Mouse (Mus musculus): ENCODE measurements around the gene Atp2b2. TPM values are rescaled to one million over a fixed set of nuclear protein-coding genes. Genes with fewer than 3 reads are reported as not detected.

The Atp2b2 gene
- total and polyA plus RNA-seq, 3 experiments = 0.04 TPM; not detected in 2

GRCm38 (mm10) chr6:113970900-113971299 is 71.5 kb downstream of the Atp2b2 start:
- Histone ChIP-seq H3K9me3 (replicated peaks; ENCODE audit: insufficient read depth, low read length) (no peaks in the 10 kb centered on the region), H3K79me2 (ENCODE audit: control insufficient read depth, insufficient read depth, low read length, poor library complexity) (no peaks in the 10 kb centered on the region), H3K27ac (ENCODE audit: control insufficient read depth, low read depth, low read length) (no peak overlapping the region), H3K9ac (ENCODE audit: control insufficient read depth, low read depth, low read length, poor library complexity, severe bottlenecking) (no peak overlapping the region), H3K4me1 (ENCODE audit: control insufficient read depth in 1 of 2, insufficient read depth in 2 of 2, low read length in 2 of 2) (no peaks in the 10 kb centered on the region), H3K27me3 (ENCODE audit: control insufficient read depth in 1 of 2, insufficient read depth in 2 of 2, low read length in 2 of 2) (no peaks in the 10 kb centered on the region), H3K4me3 (ENCODE audit: control insufficient read depth in 1 of 2, insufficient read depth in 1 of 2, low read depth in 2 of 2, low read length in 2 of 2) (no peak overlapping the region), H3K36me3 (ENCODE audit: control insufficient read depth in 1 of 2, insufficient read depth in 2 of 2, low read length in 2 of 2) (no peaks in the 10 kb centered on the region)
- TF ChIP-seq JUND (IDR thresholded peaks at IDR 0.05; ENCODE audit: low read depth, low read length) = no peak
- no peak for TF ChIP-seq MYB (IDR thresholded peaks at IDR 0.05; ENCODE audit: low read depth, low read length)
- no peak for DNase-seq (ENCODE audit: low read depth, low spot score)

- Histone ChIP-seq H3K9ac (ENCODE audit: control insufficient read depth, low read depth, low read length, poor library complexity, severe bottlenecking) (no peak overlapping the region), H3K27me3 (ENCODE audit: control insufficient read depth in 1 of 2, insufficient read depth in 2 of 2, low read length in 2 of 2) (no peaks in the 10 kb centered on the region), H3K4me3 (ENCODE audit: control insufficient read depth in 1 of 2, insufficient read depth in 1 of 2, low read depth in 2 of 2, low read length in 2 of 2) (no peak overlapping the region), H3K79me2 (ENCODE audit: control insufficient read depth, insufficient read depth, low read length, poor library complexity) (no peaks in the 10 kb centered on the region), H3K36me3 (ENCODE audit: control insufficient read depth in 1 of 2, insufficient read depth in 2 of 2, low read length in 2 of 2) (no peaks in the 10 kb centered on the region), H3K9me3 (replicated peaks; ENCODE audit: insufficient read depth, low read length) (no peaks in the 10 kb centered on the region), H3K27ac (ENCODE audit: control insufficient read depth, low read depth, low read length) (no peak overlapping the region), H3K4me1 (ENCODE audit: control insufficient read depth in 1 of 2, insufficient read depth in 2 of 2, low read length in 2 of 2) (no peaks in the 10 kb centered on the region)
- TF ChIP-seq POLR2AphosphoS5 (IDR thresholded peaks at IDR 0.05; ENCODE audit: borderline replicate concordance, low read depth, low read length) = no peak
- TF ChIP-seq SMC3 (IDR thresholded peaks at IDR 0.05; ENCODE audit: low read depth, low read length) = no peak
- TF ChIP-seq CHD1 (IDR thresholded peaks at IDR 0.05; ENCODE audit: low read depth, low read length) = no peak
- no peak for TF ChIP-seq ZC3H11A (IDR thresholded peaks at IDR 0.05; ENCODE audit: low read depth, low read length)
- no peak for TF ChIP-seq MAX (IDR thresholded peaks at IDR 0.05; ENCODE audit: low read length)
- TF ChIP-seq POLR2A (IDR thresholded peaks at IDR 0.05; ENCODE audit: control insufficient read depth in 1 of 2, insufficient read depth in 1 of 2, low read depth in 1 of 2, low read length in 2 of 2, poor library complexity in 1 of 2) = no peak
- no peak for TF ChIP-seq MYC (IDR thresholded peaks at IDR 0.05; ENCODE audit: low read depth, low read length)
- no peak for TF ChIP-seq NELFE (IDR thresholded peaks at IDR 0.05; ENCODE audit: low read depth, low read length)
- TF ChIP-seq MXI1 (IDR thresholded peaks at IDR 0.05; ENCODE audit: low read depth, low read length) = no peak
- TF ChIP-seq KAT2A (conservative IDR thresholded peaks at IDR 0.05; ENCODE audit: low read depth, low read length) = no peak
- no peak for TF ChIP-seq CHD2 (IDR thresholded peaks at IDR 0.05; ENCODE audit: low read length)
- TF ChIP-seq GATA1 (IDR thresholded peaks at IDR 0.05; ENCODE audit: low read depth, low read length) = no peak
- no peak for TF ChIP-seq UBTF (IDR thresholded peaks at IDR 0.05; ENCODE audit: borderline replicate concordance, insufficient read depth, low read depth, low read length)
- TF ChIP-seq POLR2AphosphoS2 (IDR thresholded peaks at IDR 0.05; ENCODE audit: low read length) = no peak
- no peak for TF ChIP-seq JUND (IDR thresholded peaks at IDR 0.05; ENCODE audit: low read depth, low read length)
- TF ChIP-seq USF2 (IDR thresholded peaks at IDR 0.05; ENCODE audit: borderline replicate concordance in 1 of 2, insufficient read depth in 1 of 2, low read depth in 1 of 2, low read length in 2 of 2) = no peak
- TF ChIP-seq GABPA (IDR thresholded peaks at IDR 0.05; ENCODE audit: low read depth, low read length) = no peak
- TF ChIP-seq TAL1 (IDR thresholded peaks at IDR 0.05; ENCODE audit: low read length) = no peak
- DNase-seq (ENCODE audit: low read depth, low spot score) = no peak
These were observed 71.9 kb downstream of the Atp2b2 start for GRCm38 (mm10) chr6:113970464-113970863.

All from MEL (cell line).